Mouse (Mus musculus): ENCODE measurements at regions not wholly inside any gene's neighbourhood (a gene's known extent, or its start where the extent isn't known, plus 50 kb on each side); places are given as distances from the start of the nearest gene placed in this dataset.

DNA sequence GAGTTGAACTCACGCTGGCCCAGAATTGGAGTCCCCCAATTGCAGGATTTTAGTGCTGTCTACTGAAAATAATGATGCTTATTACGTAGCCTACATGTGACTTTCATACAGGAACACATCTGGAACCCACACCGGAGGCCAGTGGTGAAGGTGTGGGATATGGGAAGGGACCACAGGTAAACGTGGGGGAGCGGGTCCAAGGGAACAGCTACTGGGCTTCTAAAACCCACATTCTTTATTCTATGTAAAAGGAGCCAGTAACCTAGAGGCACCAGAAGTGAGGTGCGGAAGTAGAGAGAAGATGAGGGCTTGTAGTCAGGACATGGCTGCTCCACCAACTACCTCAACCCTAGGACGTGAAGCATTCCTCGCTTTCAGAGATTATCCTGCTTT lies 76.9 kb upstream of the Map1b start:
- ATAC-seq = no peak
- Histone ChIP-seq H3K27me3 (replicated peaks; ENCODE audit: control insufficient read depth, insufficient read depth, low read length) (no peaks in the 10 kb centered on the region), H3K4me3 (replicated peaks; ENCODE audit: low read length) (no peak overlapping the region), H3K4me2 (ENCODE audit: low read length) (no peak overlapping the region), H3K27ac (ENCODE audit: low read length) (no peak overlapping the region), H3K9ac (replicated peaks; ENCODE audit: low read depth, low read length) (no peak overlapping the region), H3K4me1 (replicated peaks; ENCODE audit: control insufficient read depth, insufficient read depth, low read length) (peaks cover 15% of the 10 kb centered on the region), H3K9me3 (ENCODE audit: control insufficient read depth, low read length) (no peaks in the 10 kb centered on the region), H3K36me3 (ENCODE audit: control insufficient read depth, insufficient read depth) (no peaks in the 10 kb centered on the region)
- WGBS = 46% methylated on average over 8 of the region's 8 CpGs

DNA sequence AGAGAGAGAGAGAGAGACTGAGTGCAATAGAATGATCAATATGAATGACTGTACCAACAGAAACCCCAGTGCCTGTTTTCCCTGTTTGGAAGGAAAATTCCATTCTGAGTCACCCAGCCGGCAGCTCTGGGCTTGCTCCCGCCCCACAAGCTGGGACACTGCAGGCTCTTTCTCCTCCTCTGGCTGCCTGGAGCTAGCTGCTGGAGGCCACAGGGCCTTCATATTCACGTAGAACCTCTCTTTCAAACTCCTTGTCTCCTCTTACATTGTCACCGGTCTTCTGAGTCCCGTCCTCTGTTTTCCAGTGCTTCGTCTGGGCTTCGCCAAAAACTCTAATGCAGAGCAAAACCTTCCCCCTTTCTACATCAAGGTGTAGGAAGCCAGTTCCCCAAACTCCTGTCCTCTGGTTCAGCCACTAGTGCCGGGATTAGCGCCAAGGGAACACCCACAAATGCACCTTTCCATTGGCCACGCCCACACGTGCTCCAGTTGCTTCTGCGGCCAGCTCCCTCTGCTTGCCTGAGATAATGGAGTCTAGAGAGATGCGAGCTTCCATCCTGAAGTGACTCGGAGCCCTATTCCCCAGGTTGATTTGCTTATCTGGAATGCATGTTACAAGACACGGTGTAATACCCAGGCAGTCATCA lies 76.4 kb upstream of the Map1b start:
- WGBS = 19% methylated on average over 15 of the region's 15 CpGs
- H3K27ac ChIP-seq (ENCODE audit: low read length) = no peak overlapping the region
- H3K9ac ChIP-seq (replicated peaks; ENCODE audit: low read depth, low read length) = no peak overlapping the region
- peaks cover 15% of the 10 kb centered on the region for H3K4me1 ChIP-seq (replicated peaks; ENCODE audit: control insufficient read depth, insufficient read depth, low read length)
- no peak overlapping the region for H3K4me2 ChIP-seq (ENCODE audit: low read length)
- no peaks in the 10 kb centered on the region for H3K9me3 ChIP-seq (ENCODE audit: control insufficient read depth, low read length)
- ATAC-seq = no peak
- H3K27me3 ChIP-seq (replicated peaks; ENCODE audit: control insufficient read depth, insufficient read depth, low read length) = no peaks in the 10 kb centered on the region
- H3K36me3 ChIP-seq (ENCODE audit: control insufficient read depth, insufficient read depth) = no peaks in the 10 kb centered on the region
- H3K4me3 ChIP-seq (replicated peaks; ENCODE audit: low read length) = no peak overlapping the region

DNA sequence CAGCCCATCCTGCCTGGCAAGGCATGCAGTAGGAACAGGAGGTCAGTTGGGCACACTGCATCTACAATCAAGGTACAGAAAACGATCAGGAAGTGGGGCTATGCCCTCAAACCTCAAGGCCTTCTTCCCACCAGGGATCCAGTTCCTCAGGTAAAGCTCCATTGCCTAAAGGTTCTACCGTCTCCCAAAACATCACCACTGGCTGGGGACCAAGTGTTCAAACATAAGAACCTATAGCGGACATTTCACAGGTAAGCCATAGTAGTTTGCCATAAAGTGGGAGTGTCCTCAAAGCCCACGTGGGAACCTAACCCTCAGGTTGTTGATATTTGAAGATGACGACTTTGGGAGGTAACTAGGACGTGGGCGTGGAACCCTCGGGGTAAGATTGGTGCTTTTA lies 72.3 kb upstream of the Map1b start:
- H3K27ac ChIP-seq (ENCODE audit: low read length) = no peak overlapping the region
- peaks cover 13% of the 10 kb centered on the region for H3K4me1 ChIP-seq (replicated peaks; ENCODE audit: control insufficient read depth, insufficient read depth, low read length)
- no peaks in the 10 kb centered on the region for H3K9me3 ChIP-seq (ENCODE audit: control insufficient read depth, low read length)
- H3K4me3 ChIP-seq (replicated peaks; ENCODE audit: low read length) = no peak overlapping the region
- no peak overlapping the region for H3K9ac ChIP-seq (replicated peaks; ENCODE audit: low read depth, low read length)
- no peaks in the 10 kb centered on the region for H3K36me3 ChIP-seq (ENCODE audit: control insufficient read depth, insufficient read depth)
- ATAC-seq = no peak
- H3K27me3 ChIP-seq (replicated peaks; ENCODE audit: control insufficient read depth, insufficient read depth, low read length) = no peaks in the 10 kb centered on the region
- no peak overlapping the region for H3K4me2 ChIP-seq (ENCODE audit: low read length)
- 88% methylated on average over 8 of the region's 8 CpGs for WGBS

- Histone ChIP-seq H3K4me1 (replicated peaks; ENCODE audit: control insufficient read depth, insufficient read depth, low read length) (peaks cover 7% of the 10 kb centered on the region), H3K27me3 (replicated peaks; ENCODE audit: control insufficient read depth, insufficient read depth, low read length) (no peaks in the 10 kb centered on the region), H3K9me3 (ENCODE audit: control insufficient read depth, low read length) (no peaks in the 10 kb centered on the region), H3K4me2 (ENCODE audit: low read length) (no peak overlapping the region), H3K9ac (replicated peaks; ENCODE audit: low read depth, low read length) (no peak overlapping the region), H3K36me3 (ENCODE audit: control insufficient read depth, insufficient read depth) (no peaks in the 10 kb centered on the region), H3K27ac (ENCODE audit: low read length) (no peak overlapping the region), H3K4me3 (replicated peaks; ENCODE audit: low read length) (no peak overlapping the region)
- no peak for ATAC-seq
- 31% methylated on average over 3 of the region's 3 CpGs for WGBS
Observed at GRCm38 (mm10) chr13:99583841-99584240, 67.5 kb upstream of the Map1b start.

- H3K27ac ChIP-seq (ENCODE audit: low read length) = no peak overlapping the region
- WGBS = 90% methylated on average over 5 of the region's 5 CpGs
- H3K4me3 ChIP-seq (replicated peaks; ENCODE audit: low read length) = no peak overlapping the region
- no peak overlapping the region for H3K4me2 ChIP-seq (ENCODE audit: low read length)
- H3K9ac ChIP-seq (replicated peaks; ENCODE audit: low read depth, low read length) = no peak overlapping the region
- no peaks in the 10 kb centered on the region for H3K9me3 ChIP-seq (ENCODE audit: control insufficient read depth, low read length)
- H3K27me3 ChIP-seq (replicated peaks; ENCODE audit: control insufficient read depth, insufficient read depth, low read length) = no peaks in the 10 kb centered on the region
- H3K4me1 ChIP-seq (replicated peaks; ENCODE audit: control insufficient read depth, insufficient read depth, low read length) = peaks cover 7% of the 10 kb centered on the region
- no peaks in the 10 kb centered on the region for H3K36me3 ChIP-seq (ENCODE audit: control insufficient read depth, insufficient read depth)
- ATAC-seq = no peak
Observed at GRCm38 (mm10) chr13:99580296-99580695, 64.0 kb upstream of the Map1b start.

DNA sequence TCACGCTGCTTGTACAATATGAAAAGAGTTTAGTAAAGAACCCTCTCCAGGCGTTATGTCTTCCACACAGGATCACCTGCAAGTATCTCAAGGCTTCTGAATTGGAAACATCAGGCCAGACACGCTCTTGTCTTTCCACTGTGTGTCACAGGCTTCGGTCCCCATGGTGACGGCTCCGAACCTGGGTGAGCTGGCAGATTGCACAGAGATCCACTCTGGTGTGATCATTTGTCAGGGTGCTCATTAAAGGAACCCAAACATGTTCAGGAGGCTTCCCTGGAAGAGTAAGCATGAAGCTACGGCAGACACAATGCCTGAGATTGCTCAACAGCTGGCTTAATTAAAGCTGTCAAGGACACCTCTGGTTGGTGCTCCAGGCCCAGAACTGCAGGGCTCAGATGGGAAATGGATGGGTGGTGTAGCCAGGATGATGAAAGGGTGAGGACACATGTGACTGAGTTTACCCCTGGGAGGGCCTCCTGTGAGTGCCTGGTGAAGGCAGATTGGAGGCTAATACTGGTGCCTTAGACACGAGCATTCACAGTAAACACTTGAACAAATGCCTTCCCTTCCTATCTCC lies 63.3 kb upstream of the Map1b start:
- Histone ChIP-seq H3K36me3 (ENCODE audit: control insufficient read depth, insufficient read depth) (no peaks in the 10 kb centered on the region), H3K27ac (ENCODE audit: low read length) (no peak overlapping the region), H3K4me3 (replicated peaks; ENCODE audit: low read length) (no peak overlapping the region), H3K9me3 (ENCODE audit: control insufficient read depth, low read length) (no peaks in the 10 kb centered on the region), H3K9ac (replicated peaks; ENCODE audit: low read depth, low read length) (no peak overlapping the region), H3K27me3 (replicated peaks; ENCODE audit: control insufficient read depth, insufficient read depth, low read length) (no peaks in the 10 kb centered on the region), H3K4me2 (ENCODE audit: low read length) (no peak overlapping the region), H3K4me1 (replicated peaks; ENCODE audit: control insufficient read depth, insufficient read depth, low read length) (peaks cover 7% of the 10 kb centered on the region)
- 68% methylated on average over 8 of the region's 8 CpGs for WGBS
- 0 out of 2 replicates have a peak, but pooled peaks have one; percentile 33 for ATAC-seq

DNA sequence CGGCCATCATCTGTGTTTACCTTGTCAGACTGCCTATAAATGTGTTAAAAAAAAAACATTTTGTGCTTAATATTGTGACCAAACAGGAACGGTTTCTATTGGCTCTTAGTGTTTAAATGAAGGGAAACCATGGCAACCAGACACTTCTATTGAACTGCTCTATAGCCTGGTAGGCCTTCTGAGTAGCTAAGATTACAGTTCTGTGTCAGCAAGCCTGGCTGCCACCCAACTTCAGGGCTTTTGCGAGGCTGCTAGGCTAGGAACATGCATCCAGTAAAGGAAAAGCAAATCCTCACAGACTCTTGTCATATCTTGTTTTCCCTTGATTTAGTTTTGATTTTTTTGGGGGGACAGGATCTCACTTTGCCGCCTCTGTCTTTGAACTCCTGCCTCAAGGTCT lies 61.3 kb upstream of the Map1b start:
- Histone ChIP-seq H3K27me3 (replicated peaks; ENCODE audit: control insufficient read depth, insufficient read depth, low read length) (no peaks in the 10 kb centered on the region), H3K4me1 (replicated peaks; ENCODE audit: control insufficient read depth, insufficient read depth, low read length) (no peaks in the 10 kb centered on the region), H3K36me3 (ENCODE audit: control insufficient read depth, insufficient read depth) (no peaks in the 10 kb centered on the region), H3K9ac (replicated peaks; ENCODE audit: low read depth, low read length) (no peak overlapping the region), H3K4me2 (ENCODE audit: low read length) (no peak overlapping the region), H3K4me3 (replicated peaks; ENCODE audit: low read length) (no peak overlapping the region), H3K9me3 (ENCODE audit: control insufficient read depth, low read length) (no peaks in the 10 kb centered on the region), H3K27ac (ENCODE audit: low read length) (no peak overlapping the region)
- WGBS = 41% methylated on average over 4 of the region's 4 CpGs
- peak; percentile 75; the same call in 1 of the 2 replicates for ATAC-seq

DNA sequence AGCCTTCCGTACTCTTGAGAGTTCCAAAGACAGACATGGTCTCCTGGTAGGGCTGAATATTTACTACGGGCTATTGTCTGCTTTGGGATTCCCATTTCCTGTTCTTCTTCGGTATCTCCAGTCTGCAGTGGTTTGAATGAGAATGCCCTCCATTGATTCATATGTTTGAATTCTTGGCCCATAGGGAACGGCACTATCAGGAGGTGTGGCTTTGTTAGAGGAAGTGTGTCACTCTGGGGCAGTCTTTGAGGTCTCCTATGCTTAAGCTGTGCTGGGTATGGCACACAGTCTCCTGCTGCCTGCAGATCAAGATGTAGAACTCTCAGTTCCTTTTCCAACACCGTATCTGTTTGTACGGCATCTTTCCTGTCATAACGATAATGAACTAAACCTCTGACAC lies 56.7 kb upstream of the Map1b start:
- H3K27me3 ChIP-seq (replicated peaks; ENCODE audit: control insufficient read depth, insufficient read depth, low read length) = 0 out of 2 replicates have a peak, but pooled peaks cover 2% of the 10 kb centered on the region
- H3K4me1 ChIP-seq (replicated peaks; ENCODE audit: control insufficient read depth, insufficient read depth, low read length) = no peaks in the 10 kb centered on the region
- H3K36me3 ChIP-seq (ENCODE audit: control insufficient read depth, insufficient read depth) = no peaks in the 10 kb centered on the region
- H3K9ac ChIP-seq (replicated peaks; ENCODE audit: low read depth, low read length) = no peak overlapping the region
- ATAC-seq = no peak
- no peak overlapping the region for H3K27ac ChIP-seq (ENCODE audit: low read length)
- no peaks in the 10 kb centered on the region for H3K9me3 ChIP-seq (ENCODE audit: control insufficient read depth, low read length)
- no peak overlapping the region for H3K4me3 ChIP-seq (replicated peaks; ENCODE audit: low read length)
- H3K4me2 ChIP-seq (ENCODE audit: low read length) = no peak overlapping the region
- 90% methylated on average over 7 of the region's 7 CpGs for WGBS

DNA sequence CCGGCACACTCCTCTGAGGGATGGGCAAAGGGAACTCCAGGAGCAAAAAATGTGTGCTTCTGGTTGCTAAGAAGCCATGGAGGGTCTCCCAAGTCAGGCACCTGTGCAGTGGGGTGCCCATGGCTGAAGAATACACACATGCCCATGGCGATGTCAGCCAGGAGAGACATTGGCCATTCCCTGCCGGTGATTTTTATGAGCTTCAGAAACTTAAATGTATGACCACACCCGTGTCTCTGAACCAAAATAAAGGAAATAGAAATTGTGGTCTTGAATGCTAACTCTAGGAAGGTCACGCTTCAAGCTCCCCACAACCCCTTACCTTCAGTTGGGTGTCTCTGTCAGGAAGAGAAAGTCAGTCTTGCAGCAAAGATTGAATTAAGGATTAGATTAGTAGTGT lies 56.0 kb upstream of the Map1b start:
- Histone ChIP-seq H3K9me3 (ENCODE audit: control insufficient read depth, low read length) (no peaks in the 10 kb centered on the region), H3K27me3 (replicated peaks; ENCODE audit: control insufficient read depth, insufficient read depth, low read length) (0 out of 2 replicates have a peak, but pooled peaks cover 2% of the 10 kb centered on the region), H3K36me3 (ENCODE audit: control insufficient read depth, insufficient read depth) (no peaks in the 10 kb centered on the region), H3K27ac (ENCODE audit: low read length) (no peak overlapping the region), H3K9ac (replicated peaks; ENCODE audit: low read depth, low read length) (no peak overlapping the region), H3K4me2 (ENCODE audit: low read length) (no peak overlapping the region), H3K4me1 (replicated peaks; ENCODE audit: control insufficient read depth, insufficient read depth, low read length) (no peaks in the 10 kb centered on the region), H3K4me3 (replicated peaks; ENCODE audit: low read length) (no peak overlapping the region)
- 89% methylated on average over 5 of the region's 5 CpGs for WGBS
- no peak for ATAC-seq

All from forebrain, embryonic 16.5 days (tissue).